Mouse (Mus musculus): Measurements from ENCODE around the gene Cyp1b1. TPM values are rescaled to one million over a fixed set of nuclear protein-coding genes. Genes with fewer than 3 reads are reported as not detected.

Gene Cyp1b1
- total and polyA plus RNA-seq, 3 experiments, result not detected

- DNase-seq (ENCODE audit: low read depth, low spot score), result no peak
- Histone ChIP-seq H3K4me3 (ENCODE audit: control insufficient read depth in 1 of 2, insufficient read depth in 1 of 2, low read depth in 2 of 2, low read length in 2 of 2) (no peak overlapping the region), H3K4me1 (ENCODE audit: control insufficient read depth in 1 of 2, insufficient read depth in 2 of 2, low read length in 2 of 2) (no peaks in the 10 kb centered on the region), H3K27ac (ENCODE audit: control insufficient read depth, low read depth, low read length) (no peak overlapping the region), H3K79me2 (ENCODE audit: control insufficient read depth, insufficient read depth, low read length, poor library complexity) (no peaks in the 10 kb centered on the region), H3K9ac (ENCODE audit: control insufficient read depth, low read depth, low read length, poor library complexity, severe bottlenecking) (no peak overlapping the region), H3K27me3 (ENCODE audit: control insufficient read depth in 1 of 2, insufficient read depth in 2 of 2, low read length in 2 of 2) (peaks cover 2 to 10% of the 10 kb centered on the region in 2 experiments; a peak in 3 of 4 replicates), H3K36me3 (ENCODE audit: control insufficient read depth in 1 of 2, insufficient read depth in 2 of 2, low read length in 2 of 2) (no peaks in the 10 kb centered on the region), H3K9me3 (replicated peaks; ENCODE audit: insufficient read depth, low read length) (no peaks in the 10 kb centered on the region)
- no peak for TF ChIP-seq ZMIZ1 (IDR thresholded peaks at IDR 0.05; ENCODE audit: low read depth, low read length)
- TF ChIP-seq CHD2 (IDR thresholded peaks at IDR 0.05; ENCODE audit: low read length), result no peak
- TF ChIP-seq TBP (IDR thresholded peaks at IDR 0.05; ENCODE audit: low read depth, low read length), result no peak
- no peak for TF ChIP-seq POLR2AphosphoS5 (IDR thresholded peaks at IDR 0.05; ENCODE audit: borderline replicate concordance, low read depth, low read length)
- TF ChIP-seq MAX (IDR thresholded peaks at IDR 0.05; ENCODE audit: low read length), result no peak
- no peak for TF ChIP-seq MXI1 (IDR thresholded peaks at IDR 0.05; ENCODE audit: low read depth, low read length)
- no peak for TF ChIP-seq JUND (IDR thresholded peaks at IDR 0.05; ENCODE audit: low read depth, low read length)
- TF ChIP-seq ZNF384 (IDR thresholded peaks at IDR 0.05; ENCODE audit: low read depth, low read length), result no peak
- TF ChIP-seq ZC3H11A (IDR thresholded peaks at IDR 0.05; ENCODE audit: low read depth, low read length), result no peak
- no peak for TF ChIP-seq SIN3A (IDR thresholded peaks at IDR 0.05; ENCODE audit: low read length)
- no peak for TF ChIP-seq EP300 (IDR thresholded peaks at IDR 0.05; ENCODE audit: low read depth in 1 of 2, low read length in 2 of 2)
These were observed 5.1 kb downstream of the Cyp1b1 start for GRCm38 (mm10) chr17:79709718-79710117.

DNA sequence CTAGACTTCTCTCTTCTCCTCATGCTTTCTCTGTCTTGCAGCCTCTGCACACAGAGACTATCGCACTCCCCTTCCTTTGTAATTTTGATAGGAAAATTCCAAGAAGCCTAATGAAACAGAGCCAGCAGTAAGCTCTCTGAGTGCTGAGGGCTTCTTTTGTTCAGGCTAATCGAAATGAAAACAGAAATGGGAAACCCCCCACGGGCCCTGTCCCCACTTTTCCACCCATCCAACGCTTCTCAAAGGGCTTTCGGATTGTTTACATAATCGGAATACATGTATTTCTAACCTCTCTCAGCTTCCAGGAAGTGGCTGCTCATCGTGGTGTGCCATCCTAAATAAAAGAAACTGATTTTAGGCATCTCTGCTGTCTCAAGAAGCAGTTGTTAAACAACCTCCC lies 6.7 kb downstream of the Cyp1b1 start:
- Histone ChIP-seq H3K36me3 (ENCODE audit: control insufficient read depth in 1 of 2, insufficient read depth in 2 of 2, low read length in 2 of 2) (no peaks in the 10 kb centered on the region), H3K27me3 (ENCODE audit: control insufficient read depth in 1 of 2, insufficient read depth in 2 of 2, low read length in 2 of 2) (peaks cover 2 to 10% of the 10 kb centered on the region in 2 experiments; a peak in 3 of 4 replicates), H3K9me3 (replicated peaks; ENCODE audit: insufficient read depth, low read length) (no peaks in the 10 kb centered on the region), H3K79me2 (ENCODE audit: control insufficient read depth, insufficient read depth, low read length, poor library complexity) (no peaks in the 10 kb centered on the region), H3K27ac (ENCODE audit: control insufficient read depth, low read depth, low read length) (no peak overlapping the region), H3K9ac (ENCODE audit: control insufficient read depth, low read depth, low read length, poor library complexity, severe bottlenecking) (no peak overlapping the region), H3K4me1 (ENCODE audit: control insufficient read depth in 1 of 2, insufficient read depth in 2 of 2, low read length in 2 of 2) (no peaks in the 10 kb centered on the region), H3K4me3 (ENCODE audit: control insufficient read depth in 1 of 2, insufficient read depth in 1 of 2, low read depth in 2 of 2, low read length in 2 of 2) (no peak overlapping the region)
- no peak for DNase-seq (ENCODE audit: low read depth, low spot score)
- no peak for TF ChIP-seq POLR2AphosphoS5 (IDR thresholded peaks at IDR 0.05; ENCODE audit: borderline replicate concordance, low read depth, low read length)
- TF ChIP-seq GABPA (IDR thresholded peaks at IDR 0.05; ENCODE audit: low read depth, low read length), result no peak

- Histone ChIP-seq H3K27ac (ENCODE audit: control insufficient read depth, low read depth, low read length) (no peak overlapping the region), H3K9me3 (replicated peaks; ENCODE audit: insufficient read depth, low read length) (no peaks in the 10 kb centered on the region), H3K79me2 (ENCODE audit: control insufficient read depth, insufficient read depth, low read length, poor library complexity) (no peaks in the 10 kb centered on the region), H3K4me1 (ENCODE audit: control insufficient read depth in 1 of 2, insufficient read depth in 2 of 2, low read length in 2 of 2) (no peaks in the 10 kb centered on the region), H3K27me3 (ENCODE audit: control insufficient read depth in 1 of 2, insufficient read depth in 2 of 2, low read length in 2 of 2) (peaks cover 2 to 8% of the 10 kb centered on the region in 2 experiments; a peak in 3 of 4 replicates), H3K4me3 (ENCODE audit: control insufficient read depth in 1 of 2, insufficient read depth in 1 of 2, low read depth in 2 of 2, low read length in 2 of 2) (no peak overlapping the region), H3K36me3 (ENCODE audit: control insufficient read depth in 1 of 2, insufficient read depth in 2 of 2, low read length in 2 of 2) (no peaks in the 10 kb centered on the region), H3K9ac (ENCODE audit: control insufficient read depth, low read depth, low read length, poor library complexity, severe bottlenecking) (no peak overlapping the region)
- TF ChIP-seq EP300 (IDR thresholded peaks at IDR 0.05; ENCODE audit: low read depth in 1 of 2, low read length in 2 of 2), result no peak
- no peak for TF ChIP-seq UBTF (IDR thresholded peaks at IDR 0.05; ENCODE audit: borderline replicate concordance, insufficient read depth, low read depth, low read length)
- no peak for TF ChIP-seq BHLHE40 (IDR thresholded peaks at IDR 0.05; ENCODE audit: borderline replicate concordance, low read depth, low read length)
- TF ChIP-seq TBP (IDR thresholded peaks at IDR 0.05; ENCODE audit: low read depth, low read length), result no peak
- DNase-seq (ENCODE audit: low read depth, low spot score), result no peak
These were observed 9.0 kb downstream of the Cyp1b1 start for GRCm38 (mm10) chr17:79705671-79706455.
